Mouse (Mus musculus) cerebellum, postnatal 10 days (tissue): ENCODE measurements around the gene Gm16440.
"Not testable (repeated sequence)": the region's sequence is repeated elsewhere in the genome, so short reads cannot be mapped to it uniquely, and the experiment has no call there.

Experiments used
- DNase-seq, 2 experiments: peaks; one replicate each; pipeline ENCODE4 v3.0.0; 2021; ENCODE audit warnings: mixed read lengths in 2 of 2

Gm16440 gene

DNA sequence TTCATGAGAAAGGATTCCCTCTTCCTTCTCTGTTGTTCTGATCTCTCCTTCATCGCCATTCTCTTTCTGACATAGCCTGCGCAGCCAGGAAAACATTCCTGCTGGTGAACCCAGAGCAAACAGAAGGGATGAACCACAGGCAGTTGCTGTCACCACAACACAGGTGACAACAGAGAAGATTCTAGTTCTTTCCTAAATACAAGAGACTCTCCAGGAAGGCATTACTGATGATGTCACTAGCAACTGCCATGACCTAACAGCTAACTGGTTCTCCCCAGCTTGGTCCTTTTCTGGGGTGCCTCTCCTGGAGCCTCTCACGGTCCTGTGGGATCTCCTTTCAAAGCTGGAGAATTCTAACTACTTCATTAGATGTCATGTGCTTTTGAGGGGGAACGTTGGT, at the start of gene Gm16440:
Gene Gm16440, minus strand, starts transcription at position 101 of the 400 bp plus-strand sequence.
- not testable (repeated sequence) for DNase-seq

DNA sequence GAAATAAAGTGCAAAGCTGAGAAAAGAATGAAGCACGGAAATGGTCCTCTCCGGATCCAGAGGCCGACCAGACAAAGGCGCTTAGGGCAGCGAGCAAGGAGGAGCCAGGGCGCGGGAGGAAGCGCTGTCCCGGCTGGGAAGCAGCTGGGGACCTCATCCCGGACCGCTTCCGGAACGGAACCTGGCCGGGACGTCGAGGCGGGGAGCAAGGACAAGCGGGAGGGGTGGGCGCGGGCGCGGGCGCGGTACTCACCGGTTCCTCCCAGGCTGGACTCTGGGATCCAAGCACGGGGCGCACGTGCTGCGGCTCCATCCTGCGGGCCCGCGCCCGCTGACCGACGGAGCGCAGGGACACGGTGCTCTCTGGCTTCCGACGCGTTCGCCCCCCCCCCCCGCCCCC, 36.6 kb upstream of the Gm16440 start:
- peak; percentile 44 to 52 for DNase-seq

DNA sequence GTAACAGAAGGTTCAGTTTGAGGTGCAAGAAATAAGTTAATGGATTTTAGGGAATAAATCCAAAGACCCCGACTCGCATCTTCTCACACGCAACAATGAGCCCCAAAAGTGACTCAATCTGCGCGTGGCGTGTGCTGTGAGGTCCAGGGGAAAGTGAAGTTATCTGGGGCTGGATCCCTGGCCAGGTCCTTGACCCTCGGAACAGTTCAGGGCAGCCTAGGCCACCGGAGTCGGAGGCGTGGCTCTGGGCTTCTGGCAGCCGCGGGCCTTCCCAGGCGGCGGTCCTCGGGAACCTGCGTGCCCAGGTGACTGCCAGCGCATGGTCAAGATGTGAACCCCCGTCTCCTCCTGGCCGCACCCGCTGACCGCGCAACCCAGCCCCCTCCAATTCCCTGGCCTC, 36.2 kb upstream of the Gm16440 start:
- DNase-seq = peak; percentile 5 to 17

DNA sequence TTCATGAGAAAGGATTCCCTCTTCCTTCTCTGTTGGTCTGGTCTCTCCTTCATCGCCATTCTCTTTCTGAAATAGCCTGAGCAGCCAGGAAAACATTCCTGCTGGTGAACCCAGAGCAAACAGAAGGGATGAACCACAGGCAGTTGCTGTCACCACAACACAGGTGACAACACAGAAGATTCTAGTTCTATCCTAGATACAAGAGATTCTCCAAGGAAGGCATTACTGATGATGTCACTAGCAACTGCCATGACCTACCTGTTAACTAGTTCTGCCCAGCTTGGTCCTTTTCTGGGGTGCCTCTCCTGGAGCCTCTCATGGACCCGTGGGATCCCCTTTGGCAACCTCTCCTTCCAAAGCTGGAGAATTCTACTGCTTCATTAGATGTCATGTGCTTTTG, 22.3 kb upstream of the Gm16440 start, which contains the start of gene Gm3591:
Gene Gm3591, minus strand, starts transcription at position 101 of the 400 bp plus-strand sequence.
- DNase-seq = not testable (repeated sequence)

DNA sequence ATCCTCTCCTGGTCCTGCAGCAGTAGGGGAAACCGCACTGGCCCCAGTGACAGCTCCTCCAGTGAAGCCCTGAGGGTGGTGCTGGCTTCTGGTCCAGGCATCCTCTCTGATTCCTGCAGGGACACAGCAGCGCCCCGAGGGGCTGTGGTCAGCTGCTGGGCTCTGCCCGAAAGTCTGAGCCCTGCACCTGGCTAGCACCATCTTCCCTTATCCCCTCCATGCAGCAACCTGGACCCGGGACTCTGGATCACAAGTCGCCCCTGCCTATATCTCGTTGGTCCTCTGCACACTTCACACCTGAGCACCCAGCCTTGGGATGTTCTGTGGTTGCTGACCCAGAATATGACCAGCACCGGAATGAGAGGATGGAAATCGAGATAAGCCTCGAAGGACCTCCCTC, 46.5 kb downstream of the Gm16440 start, which contains the start of gene Gm3618:
Gene Gm3618, minus strand, starts transcription at position 101 of the 400 bp plus-strand sequence.
- not testable (repeated sequence) for DNase-seq
